Mouse (Mus musculus) testis, postnatal 10 days (tissue): ENCODE data around the gene Ptpn9.
"Not testable (repeated sequence)": the region's sequence is repeated elsewhere in the genome, so short reads cannot be mapped to it uniquely, and the experiment has no call there.

Source experiments
- DNase-seq: peaks from one replicate; pipeline ENCODE4 v3.0.0; 2021; ENCODE audit warnings: low spot score

The Ptpn9 gene

DNA sequence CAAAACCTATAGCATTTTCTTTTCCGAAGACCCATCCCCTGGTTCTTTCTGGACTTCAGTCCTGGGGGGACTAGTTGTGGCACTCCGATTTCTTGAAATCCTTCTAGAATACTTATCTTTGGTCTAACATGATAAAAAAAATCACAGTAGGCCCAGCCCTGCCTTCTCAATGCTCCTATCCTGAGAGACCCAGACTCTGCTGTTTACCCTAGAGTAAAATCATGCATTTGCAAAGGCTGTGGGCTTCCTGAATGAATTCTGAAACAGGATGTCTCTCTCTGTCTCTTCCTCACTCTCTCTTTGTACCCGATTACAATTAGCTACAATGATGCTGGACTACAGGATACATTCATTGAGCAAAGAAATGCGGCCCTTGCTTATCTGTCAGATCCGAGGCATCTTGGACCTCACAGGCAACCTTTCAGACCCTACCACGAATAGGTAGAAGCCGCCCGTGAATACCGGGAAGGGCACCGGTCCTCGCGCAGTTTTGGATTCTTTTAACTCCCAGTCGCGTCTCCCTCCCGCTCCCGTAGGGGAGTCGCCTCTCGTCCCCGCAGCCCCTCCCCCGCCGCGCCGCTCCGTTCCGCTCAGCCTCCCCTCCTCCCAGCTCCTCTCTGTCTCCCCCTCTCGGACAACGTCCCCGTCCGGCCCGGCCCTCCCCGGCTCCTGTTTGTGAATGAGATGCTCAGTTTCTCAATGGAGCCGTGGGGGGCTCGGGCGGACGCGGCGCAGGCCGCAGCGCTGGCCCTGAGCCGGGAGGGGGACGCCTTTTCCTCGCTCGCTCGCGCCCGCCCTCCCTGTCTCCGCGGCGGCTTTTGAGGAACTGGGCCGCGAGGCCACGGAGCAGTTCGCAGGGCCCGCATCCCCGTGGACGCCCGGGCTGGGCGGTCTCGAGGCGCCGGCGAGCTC is at the start of gene Ptpn9:
Gene Ptpn9 (plus strand): TSS at position 638 of the 912 bp plus-strand sequence.
- peak; percentile 96 for DNase-seq

DNA sequence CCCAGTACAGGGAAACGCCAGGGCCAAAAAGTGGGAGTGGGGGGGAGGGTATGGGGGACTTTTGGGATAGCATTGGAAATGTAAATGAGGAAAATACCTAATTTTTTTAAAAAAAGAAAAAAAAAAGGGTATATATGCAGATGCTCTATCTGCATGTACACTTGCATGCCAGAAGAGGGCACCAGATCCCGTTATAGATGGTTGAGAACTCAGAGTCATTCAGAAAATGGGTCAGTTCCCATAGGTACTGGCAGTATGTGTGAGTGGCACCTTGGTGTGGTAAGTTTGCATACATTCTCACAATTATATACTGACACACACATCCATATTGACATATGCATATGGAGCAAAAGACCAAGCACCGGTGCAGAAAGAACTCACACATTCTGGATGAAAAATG is 47.2 kb upstream of the Ptpn9 start:
- DNase-seq = peak; percentile 65

DNA sequence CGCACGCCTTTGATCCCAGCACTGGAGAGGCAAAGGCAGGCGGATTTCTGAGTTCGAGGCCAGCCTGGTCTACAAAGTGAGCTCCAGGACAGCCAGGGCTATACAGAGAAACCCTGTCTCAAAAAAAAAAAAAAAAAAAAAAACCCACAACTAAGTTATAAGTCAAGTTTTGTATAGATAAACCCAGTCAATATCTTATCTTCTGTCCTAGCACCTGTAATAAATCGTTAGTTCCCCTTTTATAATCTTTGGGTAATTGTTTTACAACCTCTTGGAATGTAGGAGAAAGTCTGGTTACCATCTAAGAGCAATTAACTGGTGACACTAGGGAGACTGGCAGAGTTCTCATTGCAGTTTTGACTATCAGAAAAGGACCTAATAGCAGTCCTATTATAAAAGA is 46.0 kb upstream of the Ptpn9 start:
- DNase-seq = not testable (repeated sequence)

DNA sequence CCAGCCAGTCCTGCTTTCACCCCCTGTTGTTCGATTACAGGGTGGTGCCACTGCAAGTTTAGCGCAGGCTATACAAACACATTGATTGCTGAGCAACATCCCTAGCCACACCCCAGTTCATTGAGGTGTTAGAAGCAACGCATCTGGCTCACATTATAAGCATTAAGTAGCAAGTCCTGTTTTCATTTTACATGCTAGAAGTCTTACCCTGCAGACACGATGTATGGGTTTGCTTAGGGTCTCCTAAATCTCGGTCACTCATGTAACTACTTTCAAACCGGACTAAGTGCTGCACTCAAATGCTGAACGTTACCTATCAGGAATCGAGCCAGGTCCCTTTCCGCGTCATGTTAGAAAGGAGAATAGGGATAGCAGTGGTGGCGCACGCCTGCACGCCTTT is 45.0 kb upstream of the Ptpn9 start:
- no peak for DNase-seq

DNA sequence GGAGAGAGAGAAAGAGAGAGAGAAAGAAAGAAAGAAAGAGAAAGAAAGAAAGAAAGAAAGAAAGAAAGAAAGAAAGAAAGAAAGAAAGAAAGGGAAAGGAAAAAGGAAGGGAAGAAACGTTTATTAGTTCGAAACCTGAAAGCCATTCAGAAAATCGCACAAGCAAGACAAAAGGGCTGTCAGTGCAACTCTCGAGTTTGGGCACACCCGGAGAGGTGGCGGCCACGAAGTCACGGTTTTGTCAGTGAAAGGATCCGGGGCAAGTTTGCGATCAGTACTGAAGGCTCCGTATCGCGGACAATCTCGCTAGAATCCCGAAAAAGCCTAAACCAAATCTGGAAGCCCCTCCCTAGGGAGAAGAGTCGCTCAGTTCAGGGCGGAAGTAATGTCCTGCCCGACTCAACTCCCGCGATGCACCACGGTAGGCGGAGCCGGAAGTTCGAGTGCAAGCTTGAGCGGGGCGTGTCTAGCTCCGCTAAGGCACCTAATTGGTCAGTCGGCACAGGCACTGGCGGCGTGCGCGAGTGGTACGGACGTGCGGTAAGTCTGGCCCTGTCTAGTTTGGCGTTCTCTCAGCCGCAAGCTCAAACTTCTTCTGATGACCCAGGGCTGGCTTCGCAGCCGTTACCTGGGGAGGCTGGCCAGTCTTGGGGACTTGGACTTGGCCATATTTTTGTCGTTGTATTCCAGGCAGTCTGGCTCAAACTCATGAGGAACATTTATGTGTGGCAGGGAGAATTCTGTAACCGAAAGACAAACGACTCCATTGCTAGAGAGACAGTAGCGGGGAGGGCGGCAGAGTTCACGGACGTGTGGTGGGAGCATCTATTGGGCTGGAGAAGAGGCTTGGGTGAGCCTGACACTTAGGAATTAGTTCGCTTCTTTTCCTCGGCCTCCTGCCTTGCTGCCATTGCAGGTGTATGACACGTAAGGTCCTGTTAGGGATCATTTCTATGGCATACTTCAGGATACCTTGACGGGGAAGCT is 44.0 kb upstream of the Ptpn9 start, which contains the start of gene Snupn:
Gene Snupn (plus strand): TSS at position 465 of the 987 bp plus-strand sequence.
- DNase-seq = peak; percentile 97

DNA sequence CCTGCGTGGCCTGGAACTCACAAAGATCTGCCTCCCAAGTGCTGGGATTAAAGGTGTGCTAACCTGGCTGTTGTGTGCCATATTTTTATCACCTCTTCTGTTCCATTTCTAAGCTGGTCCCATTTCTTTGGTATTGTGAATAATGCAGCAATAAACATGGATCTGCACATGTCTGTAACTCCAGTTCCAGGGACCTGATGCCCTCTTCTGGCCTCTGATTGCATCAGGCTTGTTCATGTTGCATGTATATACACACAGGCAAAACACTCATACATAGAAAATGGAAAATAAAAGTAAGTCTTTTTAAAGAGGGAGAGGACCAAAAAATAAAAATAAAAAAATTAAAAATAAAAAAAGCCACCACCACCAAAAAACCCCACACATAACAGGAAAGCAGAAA is 41.2 kb upstream of the Ptpn9 start:
- DNase-seq = no peak

DNA sequence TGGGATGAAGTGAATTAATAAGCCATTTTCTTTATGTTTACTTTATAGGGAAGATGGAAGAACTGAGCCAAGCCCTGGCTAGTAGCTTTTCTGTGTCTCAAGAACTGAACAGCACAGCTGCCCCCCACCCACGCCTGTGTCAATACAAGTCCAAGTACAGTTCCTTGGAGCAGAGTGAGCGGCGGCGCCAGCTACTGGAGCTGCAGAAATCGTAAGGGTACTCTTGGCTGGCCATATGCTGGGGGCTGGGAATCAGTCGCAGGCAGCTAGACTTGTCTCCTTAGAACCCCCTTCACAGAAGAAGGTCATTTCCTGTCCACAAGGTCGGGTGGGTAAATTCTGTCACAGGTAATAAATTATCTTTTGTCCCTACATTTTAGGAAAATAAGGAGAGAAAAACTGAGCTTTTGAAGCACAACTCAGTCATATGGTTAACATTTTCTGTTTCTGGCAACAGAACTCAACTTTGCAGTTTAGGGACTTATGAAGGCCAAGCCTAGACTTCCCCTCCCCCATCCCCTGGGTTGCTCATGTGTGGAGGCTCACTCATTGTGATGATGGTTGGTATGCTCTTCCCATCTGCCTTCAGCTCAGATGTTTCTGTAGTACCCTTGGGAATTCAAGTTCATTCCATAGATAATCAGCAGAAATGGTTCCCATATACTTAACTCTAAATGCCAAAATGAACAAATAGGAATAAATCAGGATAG is 37.6 kb upstream of the Ptpn9 start:
- no peak for DNase-seq

DNA sequence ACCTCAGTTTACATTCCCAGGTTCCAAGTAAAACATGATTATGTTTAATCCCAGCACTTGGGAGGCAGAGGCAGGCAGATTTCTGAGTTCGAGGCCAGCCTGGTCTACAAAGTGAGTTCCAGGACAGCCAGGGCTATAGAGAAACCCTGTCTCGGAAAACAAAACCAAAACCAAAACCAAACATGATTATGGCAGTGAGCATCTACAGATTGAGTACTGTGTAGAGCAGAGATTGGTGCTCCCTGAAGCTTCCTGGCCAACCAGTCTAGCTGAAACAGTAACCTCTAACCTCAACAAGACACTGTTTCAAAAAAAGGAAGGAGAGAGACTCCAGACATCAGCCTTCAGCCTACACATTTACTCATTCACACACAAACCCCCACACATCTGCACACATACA is 36.0 kb upstream of the Ptpn9 start:
- DNase-seq = no peak

DNA sequence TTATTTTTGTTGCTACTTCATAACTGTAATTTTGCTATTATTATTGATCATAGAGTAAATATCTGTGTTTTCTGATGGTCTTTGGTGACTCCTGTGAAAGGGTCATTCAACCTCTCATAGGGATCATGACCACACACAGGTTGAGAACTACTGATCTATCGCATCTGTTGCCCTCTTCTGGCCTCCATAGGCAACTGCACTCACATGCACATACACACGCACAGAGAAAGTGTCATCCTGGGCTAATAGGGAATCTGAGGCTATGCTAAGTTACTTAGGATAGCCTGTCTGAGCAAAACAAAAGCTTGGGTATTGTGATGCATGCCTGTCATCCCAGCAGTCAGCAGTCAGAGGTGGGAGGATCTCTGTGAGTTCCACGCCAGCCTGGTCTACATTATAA is 33.1 kb upstream of the Ptpn9 start:
- DNase-seq = no peak

DNA sequence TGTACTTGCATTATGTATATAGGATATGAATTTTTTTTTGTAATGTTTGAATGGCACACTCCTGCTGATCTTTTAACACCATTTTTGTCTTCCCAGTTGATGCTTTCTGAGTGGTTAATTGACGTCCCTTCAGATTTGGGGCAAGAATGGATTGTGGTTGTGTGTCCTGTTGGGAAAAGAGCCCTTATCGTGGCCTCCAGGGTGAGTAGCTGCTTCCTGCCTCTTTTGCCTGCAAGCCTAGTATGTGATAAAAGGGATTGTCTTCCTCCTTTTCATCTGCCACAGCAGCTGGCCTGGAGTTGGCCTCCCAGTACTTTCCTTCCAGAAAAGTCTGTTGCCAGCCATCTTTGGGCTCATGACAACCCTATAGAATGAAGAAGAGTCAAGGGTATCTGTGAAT is 24.6 kb upstream of the Ptpn9 start:
- DNase-seq = no peak

DNA sequence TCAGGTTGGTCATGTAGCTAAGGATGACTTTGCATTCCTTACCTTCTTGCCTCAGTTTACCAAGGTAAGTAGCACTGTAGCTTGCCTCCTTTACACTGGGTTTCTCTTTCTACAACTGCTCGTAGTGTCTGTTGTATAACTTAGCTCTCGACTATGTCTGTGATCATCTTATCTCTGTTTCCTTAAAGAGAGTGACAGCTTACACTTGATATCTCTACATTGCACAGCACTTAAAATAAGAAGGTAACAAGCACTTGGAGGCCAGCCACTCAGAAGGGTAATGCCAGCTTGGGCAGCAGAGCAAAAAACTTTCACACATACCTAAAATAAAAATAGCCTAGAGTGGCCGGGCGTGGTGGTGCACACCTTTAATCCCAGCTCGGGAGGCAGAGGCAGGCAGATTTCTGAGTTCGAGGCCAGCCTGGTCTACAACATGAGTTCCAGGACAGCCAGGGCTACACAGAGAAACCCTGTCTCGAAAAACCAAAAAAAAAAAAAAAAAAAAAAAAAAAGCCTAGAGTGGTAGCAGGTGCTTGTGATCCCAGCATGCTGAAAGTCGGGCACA is 20.7 kb upstream of the Ptpn9 start:
- DNase-seq = no peak

DNA sequence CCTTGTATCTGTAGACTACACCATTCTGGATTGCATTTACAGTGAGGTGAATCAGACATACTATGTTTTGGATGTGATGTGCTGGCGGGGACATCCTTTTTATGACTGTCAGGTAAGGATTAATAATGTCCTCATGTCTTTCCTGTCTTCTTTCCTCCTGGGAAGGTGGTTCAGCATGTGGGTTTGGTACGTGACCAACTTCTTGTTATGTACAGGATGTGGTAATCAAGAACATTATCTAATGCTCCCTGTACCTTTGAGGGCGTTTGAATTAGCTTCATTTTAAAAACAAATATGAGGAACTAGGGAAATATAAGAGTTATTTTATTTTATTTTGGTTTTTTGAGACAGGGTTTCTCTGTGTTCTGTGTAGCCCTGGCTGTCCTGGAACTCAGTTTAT is 19.5 kb upstream of the Ptpn9 start:
- no peak for DNase-seq

DNA sequence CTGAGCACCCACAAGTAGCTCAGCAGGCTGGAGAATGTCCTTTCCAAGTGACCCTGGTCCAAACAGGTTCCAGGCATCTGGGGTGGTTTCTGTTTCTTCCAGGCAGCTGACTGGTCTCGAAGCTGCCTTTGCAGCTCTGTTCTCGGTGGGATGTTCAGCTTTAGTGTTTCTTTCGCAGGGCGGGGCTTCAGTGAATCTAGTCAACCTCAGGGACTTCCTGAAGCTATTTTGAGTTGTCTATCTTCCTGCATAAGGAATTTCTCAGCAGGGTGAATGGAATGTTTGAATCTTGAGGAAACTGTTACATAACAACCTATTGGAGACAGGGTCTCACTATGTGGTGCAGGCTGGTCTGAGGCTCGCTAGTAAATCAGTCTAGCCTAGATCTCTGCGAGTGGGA is 14.5 kb upstream of the Ptpn9 start:
- no peak for DNase-seq

DNA sequence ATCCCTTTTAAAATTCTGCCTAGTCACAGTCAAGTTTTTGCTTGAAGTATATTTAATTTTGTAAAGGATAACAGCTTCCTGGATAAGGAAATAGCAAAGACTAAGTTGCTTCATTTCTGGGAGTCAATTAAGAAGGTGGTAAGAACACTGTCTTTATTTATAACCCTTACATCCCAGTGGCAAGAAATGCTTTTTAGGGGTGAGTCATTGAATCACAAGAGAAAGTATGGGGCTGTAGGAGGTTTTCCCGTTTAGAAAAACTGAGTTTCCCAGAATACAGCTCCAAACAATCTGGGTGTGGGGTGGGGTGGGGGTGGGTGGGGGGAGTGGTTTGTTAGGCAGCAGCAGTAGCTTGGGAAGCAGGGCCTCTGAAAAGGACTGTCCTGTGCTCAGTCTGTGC is 13.2 kb upstream of the Ptpn9 start:
- no peak for DNase-seq

DNA sequence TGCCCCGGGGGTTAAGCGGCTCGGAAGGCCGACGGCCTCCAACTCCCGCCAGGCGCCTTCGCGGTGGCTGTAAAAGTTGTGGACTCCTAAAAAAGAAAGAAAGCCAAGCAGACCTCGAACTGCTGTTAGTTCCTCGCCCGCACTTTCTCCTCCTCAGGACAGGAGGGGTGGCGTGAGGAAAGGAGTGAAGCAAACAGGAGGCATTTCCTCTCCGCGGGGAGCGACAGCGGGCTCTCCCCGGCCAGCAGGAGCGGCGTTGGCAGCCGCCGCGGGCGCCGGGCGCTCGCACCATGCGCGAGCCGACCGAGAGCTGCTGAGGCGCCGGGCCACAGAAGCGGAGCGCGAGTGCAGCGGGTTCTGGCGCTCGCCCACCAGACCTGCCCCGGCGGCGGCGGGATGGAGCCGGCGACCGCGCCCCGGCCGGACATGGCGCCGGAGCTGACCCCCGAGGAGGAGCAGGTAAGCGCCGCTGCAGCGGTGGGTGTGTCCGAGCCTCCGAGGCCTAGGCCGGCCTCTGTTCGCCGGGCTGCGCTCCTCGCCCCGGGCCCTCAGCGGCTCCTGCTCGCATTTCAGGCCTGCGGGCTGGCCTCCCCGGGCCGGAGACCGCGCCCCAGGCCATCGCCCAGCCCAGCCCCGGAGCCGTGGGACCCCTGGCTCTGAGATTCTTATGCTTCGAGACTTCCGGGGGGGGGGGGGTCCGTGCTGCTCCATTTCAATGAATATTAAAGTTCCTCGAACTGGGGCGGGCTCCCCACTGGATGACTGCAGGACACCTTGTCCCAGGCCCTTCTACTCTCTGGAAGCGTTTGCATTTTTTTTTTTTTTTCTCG is 690 bp downstream of the Ptpn9 start:
- peak; percentile 78 for DNase-seq

DNA sequence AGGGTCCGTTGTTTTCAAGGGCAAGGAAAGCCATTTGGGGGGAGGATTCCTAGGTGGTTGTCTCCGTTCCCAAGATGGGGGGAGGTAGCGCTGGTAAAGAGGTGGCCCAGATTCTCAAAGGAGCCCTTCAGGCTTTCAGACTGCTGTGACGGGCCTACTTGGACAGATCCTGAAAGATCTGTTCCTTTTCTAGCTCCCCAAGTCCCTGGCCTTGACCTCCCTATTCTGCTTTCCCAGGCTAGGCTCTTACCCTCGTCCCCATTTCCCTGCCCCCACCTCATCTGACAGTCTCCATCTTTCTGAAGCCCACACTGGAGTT is 1.3 kb downstream of the Ptpn9 start:
- peak; percentile 48 for DNase-seq

DNA sequence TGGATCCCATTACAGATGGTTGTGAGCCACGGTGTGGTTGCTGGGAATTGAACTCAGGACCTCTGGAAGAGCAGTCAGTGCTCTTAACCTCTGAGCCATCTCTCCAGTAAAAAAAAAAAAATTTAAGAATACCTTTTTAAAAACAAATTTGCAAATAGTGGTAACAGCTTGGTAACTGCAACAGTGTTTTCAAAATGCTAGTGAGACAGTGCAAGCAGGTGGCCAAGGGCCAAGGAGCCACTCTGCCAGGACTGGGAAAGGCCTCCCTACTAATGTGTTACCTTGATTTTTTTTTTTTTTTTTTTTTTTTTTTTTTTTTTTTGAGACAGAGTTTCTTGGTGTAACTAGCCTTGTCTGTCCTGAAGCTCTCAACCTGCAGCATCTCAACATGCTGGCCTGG is 2.5 kb downstream of the Ptpn9 start:
- peak; percentile 62 for DNase-seq

DNA sequence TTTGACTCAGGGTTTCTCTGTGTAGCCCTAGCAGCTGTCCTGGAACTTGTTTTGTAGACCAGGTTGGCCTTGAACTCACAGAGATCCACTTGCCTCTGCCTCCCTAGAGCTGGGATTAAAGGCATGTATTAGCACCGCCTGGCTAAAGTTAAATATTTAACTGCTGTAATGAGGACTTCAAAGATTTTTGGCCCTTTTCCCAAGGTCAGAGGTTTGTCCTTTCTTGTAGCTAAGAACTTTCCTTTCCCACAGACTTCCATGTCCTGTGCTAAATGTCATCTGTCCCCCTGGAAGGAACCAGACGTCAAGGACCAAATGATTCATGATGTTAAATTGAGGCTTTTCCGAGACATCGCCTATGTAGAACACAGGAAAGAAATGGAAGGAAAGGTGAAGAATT is 8.3 kb downstream of the Ptpn9 start:
- DNase-seq = no peak

DNA sequence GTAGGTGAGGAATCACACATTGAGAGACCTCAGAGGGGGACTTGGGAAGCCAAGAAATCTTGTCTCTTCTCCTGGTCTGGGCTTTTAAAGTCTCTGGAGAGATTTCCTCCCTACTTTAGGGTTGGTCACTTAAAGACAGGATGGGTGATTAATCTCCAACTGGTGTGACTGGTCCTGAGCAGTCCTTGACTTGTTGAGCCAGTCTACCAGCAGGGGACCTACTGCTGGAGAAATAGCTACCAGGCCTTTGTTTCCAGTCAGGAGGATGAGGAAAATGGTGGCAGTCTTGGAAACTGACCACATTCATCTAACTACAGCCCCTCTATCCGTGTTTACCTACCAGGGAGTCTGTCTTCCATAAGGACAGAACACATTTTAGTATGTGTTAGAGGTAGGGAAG is 17.7 kb downstream of the Ptpn9 start:
- no peak for DNase-seq

DNA sequence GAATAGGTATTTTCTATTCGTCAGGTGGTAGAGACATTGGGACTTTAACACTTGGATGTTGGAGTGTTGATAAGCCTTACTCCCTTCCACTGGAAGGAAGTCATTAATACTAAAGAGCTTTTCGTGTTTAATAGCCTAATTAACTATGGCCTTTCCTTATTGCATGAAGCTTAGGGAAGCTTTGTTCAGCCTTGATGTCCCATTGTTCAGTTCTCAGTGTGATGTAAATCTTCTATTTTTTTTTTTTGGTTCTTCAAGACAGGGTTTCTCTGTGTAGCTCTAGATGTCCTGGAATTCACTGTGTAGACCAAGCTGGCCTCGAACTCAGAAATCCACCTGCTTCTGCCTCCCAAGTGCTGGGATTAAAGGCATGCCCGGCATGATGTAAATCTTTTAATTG is 18.2 kb downstream of the Ptpn9 start:
- no peak for DNase-seq

DNA sequence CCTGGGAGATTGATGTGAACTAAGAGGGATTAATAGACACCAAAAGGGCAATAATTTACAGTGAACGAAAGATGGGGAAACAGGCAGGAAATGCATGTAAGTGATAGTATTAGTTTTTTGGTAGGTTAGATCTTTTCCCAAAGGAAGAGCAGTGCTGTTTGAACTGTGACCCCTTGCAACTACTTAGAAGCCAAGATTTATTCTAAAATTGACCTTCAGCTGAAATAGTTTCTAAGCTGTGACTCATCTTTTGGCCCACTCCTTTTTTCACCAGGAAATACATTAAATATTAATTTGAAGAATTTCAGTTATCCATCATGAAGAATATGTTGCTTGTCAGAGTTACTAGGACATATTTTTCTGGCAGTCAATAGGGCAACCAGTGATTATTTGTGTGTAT is 19.0 kb downstream of the Ptpn9 start:
- DNase-seq = no peak
